Mouse (Mus musculus): ENCODE results near the gene Lpgat1. TPM values are rescaled to one million over a fixed set of nuclear protein-coding genes. Genes with fewer than 3 reads are reported as not detected.

The Lpgat1 gene
- 25.7 and 46.0 TPM in 2 replicates for polyA plus RNA-seq (2016; fragmentation: Nextera tagmentation; extraction: Ambion mirVana)

- Histone ChIP-seq H3K4me3 (peak within 1 kb of the TSS; percentile 89), H3K4me1 (peaks cover 32% of the 10 kb centered on the region), H3K36me3 (0 out of 2 replicates have a peak, but pooled peaks cover 2% of the 10 kb centered on the region), H3K27me3 (ENCODE audit: insufficient read depth, poor library complexity, severe bottlenecking) (no peaks in the 10 kb centered on the region), H3K27ac (peak within 1 kb of the TSS; percentile 97), H3K9me3 (no peaks in the 10 kb centered on the region)
- peak; percentile 82 for DNase-seq (ENCODE audit: low spot score)
- under 1% methylated on average over 89 of the region's 113 CpGs for WGBS
Observed at GRCm38 (mm10) chr1:191717601-191718498, at the start of gene Lpgat1. Lpgat1 (plus strand) TSS chr1:191717834.

GRCm38 (mm10) chr1:191668030-191668429 is 49.6 kb upstream of the Lpgat1 start:
- no peak for DNase-seq (ENCODE audit: low spot score)

GRCm38 (mm10) chr1:191674071-191674470 is 43.6 kb upstream of the Lpgat1 start:
- DNase-seq (ENCODE audit: low spot score), result no peak
- no peaks in the 10 kb centered on the region for H3K9me3 ChIP-seq
- WGBS, result 77% methylated on average over 5 of the region's 5 CpGs

More at GRCm38 (mm10) chr1:191668030-191668429, 49.6 kb upstream of the Lpgat1 start:
- H3K4me3 ChIP-seq, result no peak overlapping the region
- H3K27me3 ChIP-seq (ENCODE audit: insufficient read depth, poor library complexity, severe bottlenecking), result no peaks in the 10 kb centered on the region
- no peak overlapping the region for H3K27ac ChIP-seq
- WGBS, result 80% methylated on average over 9 of the region's 9 CpGs
- no peaks in the 10 kb centered on the region for H3K9me3 ChIP-seq
- no peaks in the 10 kb centered on the region for H3K4me1 ChIP-seq
- no peaks in the 10 kb centered on the region for H3K36me3 ChIP-seq

GRCm38 (mm10) chr1:191681633-191682032 is 36.0 kb upstream of the Lpgat1 start:
- H3K4me1 ChIP-seq, result no peaks in the 10 kb centered on the region
- peaks cover 7% of the 10 kb centered on the region; the same call in 1 of the 2 replicates for H3K9me3 ChIP-seq
- no peak overlapping the region for H3K27ac ChIP-seq
- H3K27me3 ChIP-seq (ENCODE audit: insufficient read depth, poor library complexity, severe bottlenecking), result no peaks in the 10 kb centered on the region
- peaks cover 2% of the 10 kb centered on the region; the same call in 1 of the 2 replicates for H3K36me3 ChIP-seq
- 65% methylated on average over 2 of the region's 2 CpGs for WGBS
- no peak overlapping the region for H3K4me3 ChIP-seq
- no peak for DNase-seq (ENCODE audit: low spot score)

More at GRCm38 (mm10) chr1:191674071-191674470, 43.6 kb upstream of the Lpgat1 start:
- Histone ChIP-seq H3K4me1 (no peaks in the 10 kb centered on the region), H3K36me3 (no peaks in the 10 kb centered on the region), H3K4me3 (no peak overlapping the region), H3K27me3 (ENCODE audit: insufficient read depth, poor library complexity, severe bottlenecking) (no peaks in the 10 kb centered on the region), H3K27ac (no peak overlapping the region)

- H3K9me3 ChIP-seq, result peaks cover 7% of the 10 kb centered on the region; the same call in 1 of the 2 replicates
- 91% methylated on average over 7 of the region's 7 CpGs for WGBS
Observed at GRCm38 (mm10) chr1:191687531-191687930, 30.1 kb upstream of the Lpgat1 start.

GRCm38 (mm10) chr1:191693231-191693630 is 24.4 kb upstream of the Lpgat1 start:
- WGBS, result 60% methylated on average over 4 of the region's 4 CpGs
- H3K27me3 ChIP-seq (ENCODE audit: insufficient read depth, poor library complexity, severe bottlenecking), result no peaks in the 10 kb centered on the region
- H3K9me3 ChIP-seq, result no peaks in the 10 kb centered on the region
- H3K36me3 ChIP-seq, result no peaks in the 10 kb centered on the region
- DNase-seq (ENCODE audit: low spot score), result no peak
- H3K4me3 ChIP-seq, result no peak overlapping the region
- H3K27ac ChIP-seq, result no peak overlapping the region
- peaks cover 11% of the 10 kb centered on the region; the same call in 1 of the 2 replicates for H3K4me1 ChIP-seq

More at GRCm38 (mm10) chr1:191687531-191687930, 30.1 kb upstream of the Lpgat1 start:
- Histone ChIP-seq H3K27ac (no peak overlapping the region), H3K36me3 (peaks cover 2% of the 10 kb centered on the region; the same call in 1 of the 2 replicates), H3K4me3 (no peak overlapping the region), H3K4me1 (no peaks in the 10 kb centered on the region), H3K27me3 (ENCODE audit: insufficient read depth, poor library complexity, severe bottlenecking) (no peaks in the 10 kb centered on the region)
- no peak for DNase-seq (ENCODE audit: low spot score)

GRCm38 (mm10) chr1:191698253-191698795 is 19.3 kb upstream of the Lpgat1 start:
- no peaks in the 10 kb centered on the region for H3K9me3 ChIP-seq
- no peaks in the 10 kb centered on the region for H3K36me3 ChIP-seq
- H3K4me1 ChIP-seq, result peaks cover 14% of the 10 kb centered on the region; the same call in 1 of the 2 replicates
- no peaks in the 10 kb centered on the region for H3K27me3 ChIP-seq (ENCODE audit: insufficient read depth, poor library complexity, severe bottlenecking)
- 22% methylated on average over 1 of the region's 1 CpGs for WGBS
- H3K4me3 ChIP-seq, result no peak overlapping the region
- no peak for DNase-seq (ENCODE audit: low spot score)
- no peak overlapping the region for H3K27ac ChIP-seq

- Histone ChIP-seq H3K9me3 (no peaks in the 10 kb centered on the region), H3K27me3 (ENCODE audit: insufficient read depth, poor library complexity, severe bottlenecking) (no peaks in the 10 kb centered on the region), H3K36me3 (no peaks in the 10 kb centered on the region), H3K27ac (no peak overlapping the region), H3K4me3 (no peak overlapping the region), H3K4me1 (0 out of 2 replicates have a peak, but pooled peaks cover 3% of the 10 kb centered on the region)
- DNase-seq (ENCODE audit: low spot score), result no peak
- 60% methylated on average over 4 of the region's 4 CpGs for WGBS
Observed at GRCm38 (mm10) chr1:191704535-191704934, 13.1 kb upstream of the Lpgat1 start.

- Histone ChIP-seq H3K27me3 (ENCODE audit: insufficient read depth, poor library complexity, severe bottlenecking) (no peaks in the 10 kb centered on the region), H3K9me3 (no peaks in the 10 kb centered on the region), H3K36me3 (no peaks in the 10 kb centered on the region), H3K4me3 (no peak overlapping the region), H3K4me1 (0 out of 2 replicates have a peak, but pooled peaks cover 3% of the 10 kb centered on the region), H3K27ac (no peak overlapping the region)
- 59% methylated on average over 3 of the region's 3 CpGs for WGBS
- peak; percentile 53 for DNase-seq (ENCODE audit: low spot score)
Observed at GRCm38 (mm10) chr1:191706541-191707078, 11.0 kb upstream of the Lpgat1 start.

- no peak for DNase-seq (ENCODE audit: low spot score)
- WGBS, result 54% methylated on average over 2 of the region's 2 CpGs
- no peaks in the 10 kb centered on the region for H3K27me3 ChIP-seq (ENCODE audit: insufficient read depth, poor library complexity, severe bottlenecking)
- H3K27ac ChIP-seq, result no peak overlapping the region
- H3K36me3 ChIP-seq, result no peaks in the 10 kb centered on the region
- H3K4me3 ChIP-seq, result no peak overlapping the region
- H3K4me1 ChIP-seq, result 0 out of 2 replicates have a peak, but pooled peaks cover 4% of the 10 kb centered on the region
- no peaks in the 10 kb centered on the region for H3K9me3 ChIP-seq
Observed at GRCm38 (mm10) chr1:191709811-191710210, 7.8 kb upstream of the Lpgat1 start.

- WGBS, result 77% methylated on average over 4 of the region's 4 CpGs
- H3K27ac ChIP-seq, result no peak overlapping the region
- no peaks in the 10 kb centered on the region for H3K27me3 ChIP-seq (ENCODE audit: insufficient read depth, poor library complexity, severe bottlenecking)
- no peak overlapping the region for H3K4me3 ChIP-seq
- no peaks in the 10 kb centered on the region for H3K36me3 ChIP-seq
- DNase-seq (ENCODE audit: low spot score), result no peak
- peaks cover 13% of the 10 kb centered on the region; the same call in 1 of the 2 replicates for H3K4me1 ChIP-seq
- H3K9me3 ChIP-seq, result no peaks in the 10 kb centered on the region
Observed at GRCm38 (mm10) chr1:191712224-191712838, 5.3 kb upstream of the Lpgat1 start.

- H3K36me3 ChIP-seq, result no peaks in the 10 kb centered on the region
- WGBS, result 88% methylated on average over 3 of the region's 3 CpGs
- H3K4me3 ChIP-seq, result no peak overlapping the region
- peaks cover 15% of the 10 kb centered on the region for H3K4me1 ChIP-seq
- H3K27me3 ChIP-seq (ENCODE audit: insufficient read depth, poor library complexity, severe bottlenecking), result no peaks in the 10 kb centered on the region
- no peak for DNase-seq (ENCODE audit: low spot score)
- no peak overlapping the region for H3K27ac ChIP-seq
- no peaks in the 10 kb centered on the region for H3K9me3 ChIP-seq
Observed at GRCm38 (mm10) chr1:191713813-191714212, 3.8 kb upstream of the Lpgat1 start.
